Mouse (Mus musculus): Measurements from ENCODE around the gene Gm17416. TPM values are rescaled to one million over a fixed set of nuclear protein-coding genes. Genes with fewer than 3 reads are reported as not detected.

Gm17416 gene
- total RNA-seq, 2 experiments from 2014 or later: not detected

- intact Hi-C loops (cut with DNase I): no loop called here
- DNase-seq: no peak
Observed at GRCm38 (mm10) chr2:152601275-152601960, 32.3 kb downstream of the Gm17416 start.

DNA sequence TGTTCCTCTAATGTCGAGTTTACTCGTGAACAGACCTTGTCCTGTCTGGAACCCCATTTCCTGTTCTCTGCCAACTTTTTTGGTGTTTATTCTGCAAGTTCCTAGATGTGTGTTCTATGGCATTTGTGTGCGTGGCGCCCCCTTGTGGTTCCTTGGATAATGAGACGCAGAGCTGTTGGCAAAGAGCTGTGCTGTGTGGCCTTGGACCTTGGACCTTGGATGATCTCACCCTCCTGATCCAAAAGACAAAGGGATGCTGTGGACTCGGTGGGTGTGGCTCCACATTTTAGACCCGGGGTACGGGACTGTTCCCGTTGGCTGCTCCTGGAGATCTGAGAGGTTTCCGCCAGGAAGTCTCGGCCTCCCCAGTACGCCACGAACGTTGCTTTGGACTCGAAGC is 34.9 kb downstream of the Gm17416 start, which contains the start of gene Defb36:
Defb36 (plus strand) TSS at position 271 of the 400 bp plus-strand sequence.
- intact Hi-C loops (cut with DNase I): no loop called here
- no peak for DNase-seq

GRCm38 (mm10) chr2:152607746-152608145 is 38.6 kb downstream of the Gm17416 start:
- intact Hi-C loops (cut with DNase I): no loop called here

GRCm38 (mm10) chr2:152608719-152609118 is 39.6 kb downstream of the Gm17416 start:
- no peak for DNase-seq
- intact Hi-C loops (cut with DNase I): no loop called here

More at GRCm38 (mm10) chr2:152607746-152608145, 38.6 kb downstream of the Gm17416 start:
- DNase-seq: no peak

- no peak for DNase-seq
- intact Hi-C loops (cut with DNase I): no loop called here
Observed at GRCm38 (mm10) chr2:152612193-152612592, 43.1 kb downstream of the Gm17416 start.

DNA sequence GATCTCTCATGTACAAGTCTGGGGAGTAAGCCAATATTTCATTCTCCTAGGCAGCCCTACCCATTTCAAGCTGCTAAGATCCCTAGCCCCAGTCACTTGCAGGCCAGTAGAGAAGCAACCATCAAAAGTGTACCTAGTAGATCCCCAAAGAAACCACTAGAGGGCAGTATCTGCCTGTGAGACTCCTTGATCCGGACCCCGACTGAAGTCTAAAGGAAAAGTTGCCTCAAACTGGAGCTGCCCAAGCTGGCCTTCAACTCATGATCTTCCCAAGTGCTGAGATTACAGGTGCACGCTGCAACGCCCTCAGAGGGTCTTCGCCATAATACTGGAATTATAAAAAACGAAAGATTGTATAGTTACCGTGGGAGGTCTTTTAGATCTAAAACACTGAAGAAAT is 46.4 kb downstream of the Gm17416 start:
- intact Hi-C loops (cut with DNase I): loop anchor here (2.0 kb wide), 1 partner anchor 43 kb away; no protein-coding TSS in a partner anchor
- no peak for DNase-seq

DNA sequence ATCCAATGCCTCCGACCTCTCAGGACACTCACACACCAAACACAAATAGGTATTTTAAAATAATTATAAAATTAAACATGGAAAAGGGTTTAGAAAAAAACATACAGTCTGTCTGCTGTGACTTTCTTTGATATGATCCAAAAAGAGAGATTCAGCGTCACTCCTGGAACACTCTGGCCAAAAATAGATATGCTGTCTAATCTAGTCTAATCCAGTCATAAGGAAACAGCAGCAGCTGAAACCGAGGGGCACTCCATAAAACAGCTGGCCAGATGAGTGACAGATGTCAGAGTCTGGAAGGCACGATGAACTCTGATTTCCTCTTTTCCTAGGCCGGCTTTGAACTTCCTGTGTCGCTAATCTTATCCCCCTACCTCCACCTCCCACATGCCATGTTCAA is 47.3 kb downstream of the Gm17416 start:
- intact Hi-C loops (cut with DNase I): no loop called here
- no peak for DNase-seq

GRCm38 (mm10) chr2:152617374-152617773 is 48.2 kb downstream of the Gm17416 start:
- DNase-seq: no peak
- intact Hi-C loops (cut with DNase I): no loop called here

Other genes with a start within 250 kb of the Gm17416 start
- 10 to 100 TPM; 24.4 to 31.6 TPM for gene Rbck1, start 236.7 kb upstream of the Gm17416 start, total RNA-seq (2021)
- gene Trib3, start 225.3 kb upstream of the Gm17416 start, total RNA-seq (2021): 1 to 10 TPM in 1 of 2 experiments, under 1 TPM in 1; 0.62 to 1.5 TPM
- gene Nrsn2, start 192.7 kb upstream of the Gm17416 start, total RNA-seq (2021): not detected
- 1 to 10 TPM; 1.4 to 1.5 TPM for gene Sox12, start 171.3 kb upstream of the Gm17416 start, total RNA-seq (2021)
- gene Zcchc3, start 154.3 kb upstream of the Gm17416 start, total RNA-seq (2021): 1 to 10 TPM in 1 of 2 experiments, under 1 TPM in 1; 0.84 to 2.1 TPM
- gene 6820408C15Rik, start 153.8 kb upstream of the Gm17416 start, total RNA-seq (2021): not detected
- gene Defb23, start 104.7 kb upstream of the Gm17416 start, total RNA-seq (2021): not detected
- not detected for gene Defb20, start 92.3 kb upstream of the Gm17416 start, total RNA-seq (2021)
- not detected for gene Defb22, start 79.2 kb upstream of the Gm17416 start, total RNA-seq (2021)
- gene Defb26, start 57.6 kb upstream of the Gm17416 start, total RNA-seq (2021): not detected
- not detected for gene Defb28, start 51.1 kb upstream of the Gm17416 start, total RNA-seq (2021)
- not detected for gene Defb29, start 29.2 kb upstream of the Gm17416 start, total RNA-seq (2021)
- not detected for gene Defb21, start 3.4 kb downstream of the Gm17416 start, total RNA-seq (2021)
- not detected for gene Defb19, start 11.0 kb downstream of the Gm17416 start, total RNA-seq (2021)
- gene Defb45, start 30.1 kb downstream of the Gm17416 start, total RNA-seq (2021): not detected
- not detected for gene Defb36, start 35.0 kb downstream of the Gm17416 start, total RNA-seq (2021)
- gene Defb25, start 53.7 kb downstream of the Gm17416 start, total RNA-seq (2021): not detected
- 1 to 10 TPM; 2.7 to 3.6 TPM for gene Rem1, start 57.6 kb downstream of the Gm17416 start, total RNA-seq (2021)
- gene H13, start 100.1 kb downstream of the Gm17416 start, total RNA-seq (2021): 10 to 100 TPM; 30.1 to 35.1 TPM
- gene Mcts2, start 117.7 kb downstream of the Gm17416 start, total RNA-seq (2021): 10 to 100 TPM in 1 of 2 experiments, 1 to 10 TPM in 1; 9.6 to 12.1 TPM
- gene Id1, start 166.9 kb downstream of the Gm17416 start, total RNA-seq (2021): 10 to 100 TPM; 11.5 to 17.7 TPM
- gene Cox4i2, start 184.8 kb downstream of the Gm17416 start, total RNA-seq (2021): 1 to 10 TPM; 2.9 TPM

Data from gastrocnemius, postnatal 36 days (tissue).